Mouse (Mus musculus) megakaryocyte, embryonic 14.5 days (primary cell): ENCODE data around the gene Ylpm1.

Source experiments
- FLI1 ChIP-seq: IDR thresholded peaks from 2 replicates; pipeline ENCODE4 v1.6.1; 2012; ENCODE audit warnings: low read length, inconsistent platforms, mixed read lengths
- GATA1 ChIP-seq: IDR thresholded peaks from 3 replicates; pipeline ENCODE4 v1.6.1; 2012; ENCODE audit warnings: mixed read lengths, low read length, inconsistent platforms, borderline replicate concordance

- TF ChIP-seq GATA1 (no peak), FLI1 (no peak)
Observed at GRCm38 (mm10) chr12:85071043-85071442, 74.9 kb downstream of the Ylpm1 start.
